Comparison of ENCODE assay signal across 11 mouse cellular contexts in the genomic region with DNA sequence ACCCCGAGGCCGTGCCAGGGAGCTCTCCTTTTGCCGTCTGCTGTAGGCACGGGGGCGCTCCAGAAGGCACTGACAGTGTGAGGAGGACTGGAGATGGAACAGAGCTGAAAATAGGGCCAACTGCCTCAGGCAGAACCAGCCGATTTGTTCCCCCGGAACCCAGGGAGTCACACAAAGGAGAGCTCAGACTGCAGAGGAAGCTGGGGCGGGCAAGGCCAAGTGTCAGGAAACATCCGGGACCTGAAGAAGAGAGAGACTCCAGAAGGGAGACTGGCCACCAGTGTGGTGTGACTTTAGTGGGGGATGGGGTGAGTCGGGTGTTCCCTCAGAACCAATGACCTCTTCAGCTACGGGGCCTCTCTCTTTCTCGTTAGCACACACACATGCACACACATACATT. TPM values are rescaled to one million over a fixed set of nuclear protein-coding genes. Genes with fewer than 3 reads are reported as not detected.
DNase-seq lines count a peak whose midpoint lies in the region; ATAC-seq and TF ChIP-seq lines count a peak whose summit lies in the region.
"Had no signal": no experiment of that assay in that cellular context is flagged by ENCODE, and none has a peak within 500 bp of the region (broad histone marks: within the 10 kb centered on the region; RNA-seq: fewer than 3 reads in every experiment).

No protein-coding gene starts in this region.

- no peak for ATAC-seq in midbrain, embryonic 16.5 days
- no peak for ATAC-seq in kidney, embryonic 14.5 days (ENCODE audit: low FRiP score, low TSS enrichment)
- ATAC-seq in megakaryocyte progenitor cell, adult 5-6 weeks (replicated peaks; ENCODE audit: poor library complexity): no peak

- no peaks in the 10 kb centered on the region for H3K9me3 ChIP-seq in midbrain, embryonic 10.5 days (replicated peaks)
- H3K9me3 ChIP-seq in midbrain, embryonic 16.5 days (replicated peaks; ENCODE audit: control insufficient read depth, low read length, poor library complexity, severe bottlenecking): no peaks in the 10 kb centered on the region
- no peaks in the 10 kb centered on the region for H3K9me3 ChIP-seq in kidney, embryonic 14.5 days (ENCODE audit: control insufficient read depth, low read length)
- H3K9me3 ChIP-seq: neural tube, embryonic 15.5 days had no signal

- no peaks in the 10 kb centered on the region for H3K27me3 ChIP-seq in midbrain, embryonic 10.5 days (ENCODE audit: low read depth, poor library complexity, severe bottlenecking)
- no peaks in the 10 kb centered on the region for H3K27me3 ChIP-seq in midbrain, embryonic 16.5 days (ENCODE audit: control insufficient read depth, insufficient read depth, low read depth, low read length)
- H3K27me3 ChIP-seq in kidney, embryonic 14.5 days (ENCODE audit: control insufficient read depth, insufficient read depth, low read length): no peaks in the 10 kb centered on the region
- H3K27me3 ChIP-seq: neural tube, embryonic 15.5 days had no signal

- H3K4me2 ChIP-seq in midbrain, embryonic 16.5 days (ENCODE audit: low read length): no peak overlapping the region
- H3K4me2 ChIP-seq in kidney, embryonic 14.5 days (replicated peaks; ENCODE audit: low read depth, low read length): no peak overlapping the region
- H3K4me2 ChIP-seq: neural tube, embryonic 15.5 days had no signal

- DNase-seq in cerebellum, adult 18-20 months: peak; percentile 23 to 33
- DNase-seq in cerebellum, adult 8-10 months: no peak
- no peak for DNase-seq in midbrain, embryonic 10.5 days (ENCODE audit: low spot score)
- no peak for DNase-seq in ovary, postnatal 14 days (ENCODE audit: low spot score)

- peak overlapping the region; percentile 25; the same call in 1 of the 2 replicates for H3K27ac ChIP-seq in midbrain, embryonic 10.5 days (replicated peaks)
- no peak overlapping the region for H3K27ac ChIP-seq in midbrain, embryonic 16.5 days (ENCODE audit: low read length)
- H3K27ac ChIP-seq in kidney, embryonic 14.5 days (ENCODE audit: low read depth, low read length): no peak overlapping the region
- H3K27ac ChIP-seq in olfactory bulb, adult 2 months (ENCODE audit: insufficient read depth, low read depth, low read length): 0 out of 2 replicates have a peak overlapping the region, but pooled peaks have one; percentile 9
- H3K27ac ChIP-seq: liver, embryonic 14.5 days; neural tube, embryonic 15.5 days had no signal

- peaks cover 23% of the 10 kb centered on the region for H3K36me3 ChIP-seq in midbrain, embryonic 10.5 days
- peaks cover 2% of the 10 kb centered on the region for H3K36me3 ChIP-seq in midbrain, embryonic 16.5 days (ENCODE audit: control insufficient read depth, insufficient read depth, low read length)
- no peaks in the 10 kb centered on the region; the same call in 1 of the 2 replicates for H3K36me3 ChIP-seq in kidney, embryonic 14.5 days (ENCODE audit: control insufficient read depth, insufficient read depth, low read length)

- no peak for TF ChIP-seq POLR2A in olfactory bulb, adult 2 months (IDR thresholded peaks at IDR 0.05; ENCODE audit: insufficient read depth, low read depth, low read length)

- no peak overlapping the region for H3K4me3 ChIP-seq in midbrain, embryonic 10.5 days
- no peak overlapping the region for H3K4me3 ChIP-seq in midbrain, embryonic 16.5 days (ENCODE audit: low read depth, low read length)
- no peak overlapping the region for H3K4me3 ChIP-seq in kidney, embryonic 14.5 days (ENCODE audit: low read length)
- H3K4me3 ChIP-seq in olfactory bulb, adult 2 months (ENCODE audit: insufficient read depth, low read depth, low read length): no peak overlapping the region
- H3K4me3 ChIP-seq: neural tube, embryonic 15.5 days had no signal

- WGBS in midbrain, embryonic 10.5 days: 72% methylated on average over 12 of the region's 12 CpGs
- WGBS in midbrain, embryonic 16.5 days: 77% methylated on average over 12 of the region's 12 CpGs
- WGBS in kidney, embryonic 14.5 days: 73% methylated on average over 12 of the region's 12 CpGs
- WGBS in olfactory bulb, adult 2 months: 60% methylated on average over 12 of the region's 12 CpGs

- TF ChIP-seq CTCF in olfactory bulb, adult 2 months (IDR thresholded peaks at IDR 0.05; ENCODE audit: insufficient read depth, low read depth, low read length): no peak

- no peak overlapping the region for H3K9ac ChIP-seq in midbrain, embryonic 16.5 days (ENCODE audit: low read depth, low read length)
- peak overlapping the region; percentile 23; the same call in 1 of the 2 replicates for H3K9ac ChIP-seq in kidney, embryonic 14.5 days (ENCODE audit: low read depth, low read length)
- H3K9ac ChIP-seq: liver, embryonic 14.5 days; neural tube, embryonic 15.5 days had no signal

- H3K4me1 ChIP-seq in midbrain, embryonic 10.5 days: peaks cover 37% of the 10 kb centered on the region
- peaks cover 14% of the 10 kb centered on the region for H3K4me1 ChIP-seq in midbrain, embryonic 16.5 days (ENCODE audit: control insufficient read depth, insufficient read depth, low read length)
- peaks cover 7% of the 10 kb centered on the region; the same call in 1 of the 2 replicates for H3K4me1 ChIP-seq in kidney, embryonic 14.5 days (ENCODE audit: control insufficient read depth, insufficient read depth, low read length)
- H3K4me1 ChIP-seq in olfactory bulb, adult 2 months (ENCODE audit: control insufficient read depth, insufficient read depth, low read length): peaks cover 19% of the 10 kb centered on the region

RNA-seq across cellular contexts. Expression of gene Tecpr1, which starts 4.1 kb away (rescaled TPM):
- polyA plus RNA-seq in midbrain, embryonic 10.5 days (2016; fragmentation: Nextera tagmentation; extraction: Ambion mirVana): 21.7 and 27.7 TPM in 2 replicates
- 46.1 and 48.2 TPM in 2 replicates for polyA plus RNA-seq in midbrain, embryonic 16.5 days (2015; fragmentation: Nextera tagmentation; extraction: Ambion mirVana)
- polyA plus RNA-seq in kidney, embryonic 14.5 days (2014; fragmentation: Nextera tagmentation; extraction: Ambion mirVana): 13.9 and 16.4 TPM in 2 replicates
- 771 TPM in 1 of 2 replicates, not detected in the other for polyA plus RNA-seq in olfactory bulb, adult 2 months (2012; ENCODE audit: insufficient read depth, insufficient read length, low replicate concordance, missing spikeins)
- total RNA-seq in megakaryocyte progenitor cell, adult 5-6 weeks (2015): 2.0 and 2.3 TPM in 2 replicates
- total RNA-seq in megakaryocyte progenitor cell, adult 5-6 weeks (2017): 2.1 and 2.5 TPM in 2 replicates

RNA-seq across cellular contexts. Expression of gene Bri3, which starts 24.9 kb away (rescaled TPM):
- polyA plus RNA-seq in midbrain, embryonic 10.5 days (2016; fragmentation: Nextera tagmentation; extraction: Ambion mirVana): 116 and 117 TPM in 2 replicates
- 97.3 and 98.5 TPM in 2 replicates for polyA plus RNA-seq in midbrain, embryonic 16.5 days (2015; fragmentation: Nextera tagmentation; extraction: Ambion mirVana)
- polyA plus RNA-seq in kidney, embryonic 14.5 days (2014; fragmentation: Nextera tagmentation; extraction: Ambion mirVana): 136 and 148 TPM in 2 replicates
- polyA plus RNA-seq in olfactory bulb, adult 2 months (2012; ENCODE audit: insufficient read depth, insufficient read length, low replicate concordance, missing spikeins): not detected in 2 replicates
- total RNA-seq in megakaryocyte progenitor cell, adult 5-6 weeks (2015): 23.8 and 25.6 TPM in 2 replicates
- 7.8 and 15.5 TPM in 2 replicates for total RNA-seq in megakaryocyte progenitor cell, adult 5-6 weeks (2017)

RNA-seq across cellular contexts. Expression of gene Bhlha15, which starts 29.2 kb away (rescaled TPM):
- 0.07 and 0.16 TPM in 2 replicates for polyA plus RNA-seq in midbrain, embryonic 10.5 days (2016; fragmentation: Nextera tagmentation; extraction: Ambion mirVana)
- not detected in 2 replicates for polyA plus RNA-seq in midbrain, embryonic 16.5 days (2015; fragmentation: Nextera tagmentation; extraction: Ambion mirVana)
- polyA plus RNA-seq in kidney, embryonic 14.5 days (2014; fragmentation: Nextera tagmentation; extraction: Ambion mirVana): 0.28 TPM in 1 of 2 replicates, not detected in the other
- not detected in 2 replicates for polyA plus RNA-seq in olfactory bulb, adult 2 months (2012; ENCODE audit: insufficient read depth, insufficient read length, low replicate concordance, missing spikeins)
- 1.3 and 2.4 TPM in 2 replicates for total RNA-seq in megakaryocyte progenitor cell, adult 5-6 weeks (2015)
- 1.5 TPM in 2 replicates for total RNA-seq in megakaryocyte progenitor cell, adult 5-6 weeks (2017)
- polyA plus RNA-seq: C2C12 had no signal

Comparison
In these comparisons a context has a peak if more than half of its experiments do, and no peak if none do; other contexts are left out.
1. DNase-seq: peak in cerebellum, adult 18-20 months (2 of 2); none in cerebellum, adult 8-10 months (single experiment), midbrain, embryonic 10.5 days (single experiment) and ovary, postnatal 14 days (single experiment).
2. H3K27ac ChIP-seq: peak in midbrain, embryonic 10.5 days (single experiment) and olfactory bulb, adult 2 months (single experiment); none in midbrain, embryonic 16.5 days (single experiment) and kidney, embryonic 14.5 days (single experiment).